Mouse (Mus musculus) midbrain, postnatal 0 days (tissue): ENCODE measurements around the gene Kcnd3. TPM values are rescaled to one million over a fixed set of nuclear protein-coding genes. Genes with fewer than 3 reads are reported as not detected.

Experiments
- ATAC-seq: fragments of 200-750 bp; cut with Nextera tagmentation; 2 replicates; pipeline ENCODE4 v1.8.0; 2017; ENCODE audit warnings: moderate number of reproducible peaks, mild to moderate bottlenecking, moderate TSS enrichment, moderate library complexity; ENCODE audit not compliant: low FRiP score
- DNase-seq: peaks from one replicate; pipeline ENCODE4 v3.0.0-alpha.2; 2015; ENCODE audit warnings: low spot score
- H3K27ac ChIP-seq: fragments of 300-500 bp; sonication (generic); 2 replicates; pipeline ENCODE4 v1.5.1; 2014; ENCODE audit warnings: low read depth, mild to moderate bottlenecking, low read length, mixed read lengths
- H3K27me3 ChIP-seq: fragments of 300-500 bp; sonication (generic); 2 replicates; pipeline ENCODE4 v1.6.1; 2014; ENCODE audit warnings: low read length, control low read depth, mixed read lengths; ENCODE audit not compliant: insufficient read depth
- H3K36me3 ChIP-seq: fragments of 300-500 bp; sonication (generic); 2 replicates; pipeline ENCODE4 v1.6.1; 2014; ENCODE audit warnings: low read length, control low read depth, mixed read lengths; ENCODE audit not compliant: insufficient read depth
- H3K4me1 ChIP-seq: fragments of 300-500 bp; sonication (generic); 2 replicates; pipeline ENCODE4 v1.6.1; 2014; ENCODE audit warnings: mild to moderate bottlenecking, control low read depth, antibody characterized with exemption, low read length, mixed read lengths; ENCODE audit not compliant: insufficient read depth
- H3K4me2 ChIP-seq: fragments of 300-500 bp; sonication (generic); 2 replicates; pipeline ENCODE4 v1.6.1; 2014; ENCODE audit warnings: low read depth, mild to moderate bottlenecking, low read length, mixed read lengths; ENCODE audit not compliant: poor library complexity, severe bottlenecking
- H3K4me3 ChIP-seq: fragments of 300-500 bp; sonication (generic); 2 replicates; pipeline ENCODE4 v1.5.1; 2014; ENCODE audit warnings: low read depth, mild to moderate bottlenecking, low read length, moderate library complexity
- H3K9ac ChIP-seq: fragments of 300-500 bp; sonication (generic); replicated peaks from 2 replicates; pipeline ENCODE4 v1.6.1; 2014; ENCODE audit warnings: mild to moderate bottlenecking, low read length, moderate library complexity, mixed read lengths; ENCODE audit not compliant: poor library complexity, severe bottlenecking
- H3K9me3 ChIP-seq: fragments of 300-500 bp; sonication (generic); 2 replicates; pipeline ENCODE4 v1.6.1; 2016; ENCODE audit warnings: low read length, control low read depth
- CTCF ChIP-seq: IDR thresholded peaks from 2 replicates; pipeline ENCODE4 v1.5.1; 2016; ENCODE audit warnings: antibody characterized with exemption, mild to moderate bottlenecking
- WGBS: fragments of 180-500 bp; shearing (Covaris S2); extraction: QIAGEN DNeasy Blood & Tissue Kit; methylation state at CpG from one replicate; pipeline ENCODE4 v1.1.7; 2014; 5-methylcytosine and 5-hydroxymethylcytosine counted together
- polyA plus RNA-seq: library from polyadenylated mRNA; unstranded; fragments of >200 nt; fragmentation: Nextera tagmentation; extraction: Ambion mirVana; gene quantifications from 2 replicates; pipeline ENCODE4 v1.2.1, GENCODE M21; 2015
- total RNA-seq: library from RNA; depleted of rRNA; stranded (reverse); fragments of >200 nt; gene quantifications from 2 replicates; pipeline ENCODE4 v1.2.3, GENCODE M21; 2014

The Kcnd3 gene
- total and polyA plus RNA-seq, 2 experiments from 2014 or later, result 10.6 to 80.5 TPM

DNA sequence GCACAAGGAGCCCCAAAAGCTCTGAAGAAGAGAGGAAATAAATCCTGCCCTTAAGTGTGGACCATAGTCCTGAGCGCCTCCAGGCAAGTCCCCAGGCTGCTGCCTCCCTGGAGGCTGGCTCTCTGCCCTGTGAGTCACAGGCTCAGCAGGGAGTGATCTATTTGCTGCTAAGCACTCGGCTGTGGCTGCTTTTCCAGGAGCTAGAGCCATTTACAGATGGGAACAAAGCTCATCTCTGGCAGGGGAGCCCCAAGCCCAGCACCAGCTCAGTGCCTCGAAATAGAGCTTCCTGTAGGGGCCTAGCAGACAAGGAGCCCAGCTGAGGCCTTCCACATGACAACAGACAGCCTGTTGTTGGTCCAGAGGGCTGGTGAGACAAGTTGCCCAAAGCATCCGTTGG, 37.5 kb downstream of the Kcnd3 start:
- Histone ChIP-seq H3K9me3 (no peaks in the 10 kb centered on the region), H3K4me3 (no peak overlapping the region), H3K4me1 (peaks cover 7% of the 10 kb centered on the region; the same call in 1 of the 2 replicates), H3K27ac (0 out of 2 replicates have a peak overlapping the region, but pooled peaks have one; percentile 26), H3K9ac (no peak overlapping the region), H3K27me3 (no peaks in the 10 kb centered on the region), H3K36me3 (no peaks in the 10 kb centered on the region), H3K4me2 (no peak overlapping the region)
- no peak for TF ChIP-seq CTCF
- peak; percentile 64 for DNase-seq
- ATAC-seq, result no peak
- 28% methylated on average over 4 of the region's 4 CpGs for WGBS

DNA sequence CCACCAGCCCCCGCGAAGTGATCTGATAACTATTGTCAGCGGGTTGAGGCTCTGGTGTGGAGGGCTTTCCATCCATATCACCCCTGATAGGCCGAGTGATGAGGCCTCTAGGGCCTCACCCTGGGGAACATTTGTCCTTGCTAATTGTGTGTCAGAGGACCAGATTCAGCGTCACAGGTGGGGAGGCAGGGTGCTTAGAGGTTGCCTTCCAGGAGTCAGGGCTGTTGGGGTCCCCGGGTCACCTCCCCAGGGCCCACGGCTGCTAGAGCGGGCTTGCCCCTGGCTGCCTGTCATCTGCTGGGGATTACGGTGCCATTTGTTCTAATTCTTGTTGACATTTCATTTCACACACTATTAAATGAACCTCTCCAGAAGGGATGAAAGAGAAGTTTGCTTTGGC, 42.8 kb downstream of the Kcnd3 start:
- Histone ChIP-seq H3K9ac (no peak overlapping the region), H3K9me3 (no peaks in the 10 kb centered on the region), H3K27me3 (no peaks in the 10 kb centered on the region), H3K36me3 (no peaks in the 10 kb centered on the region), H3K4me3 (no peak overlapping the region), H3K4me2 (no peak overlapping the region), H3K4me1 (peaks cover 3% of the 10 kb centered on the region; the same call in 1 of the 2 replicates), H3K27ac (no peak overlapping the region)
- TF ChIP-seq CTCF, result no peak
- no peak for ATAC-seq
- DNase-seq, result no peak
- 59% methylated on average over 9 of the region's 9 CpGs for WGBS

DNA sequence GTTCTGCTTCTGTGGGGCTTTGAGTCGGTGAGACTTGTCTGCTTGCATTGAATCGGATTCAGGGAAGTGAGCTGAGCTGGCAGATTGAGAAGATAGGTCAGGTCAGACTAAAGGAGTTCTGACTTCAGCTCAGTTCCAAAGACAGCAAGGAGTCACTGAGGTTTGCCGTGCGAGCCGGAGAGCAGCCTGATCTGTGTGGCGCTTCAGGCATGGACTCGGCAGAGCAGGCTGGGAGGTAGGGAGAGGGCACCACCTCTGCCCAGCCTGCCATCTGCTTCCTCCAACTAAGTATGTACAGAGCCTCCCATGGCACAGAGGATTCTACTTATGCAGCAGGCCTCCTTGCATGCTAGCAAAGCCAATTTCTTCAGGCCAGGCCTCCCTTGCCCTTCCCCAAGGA, 44.1 kb downstream of the Kcnd3 start:
- WGBS, result 68% methylated on average over 7 of the region's 7 CpGs
- Histone ChIP-seq H3K36me3 (no peaks in the 10 kb centered on the region), H3K4me1 (peaks cover 3% of the 10 kb centered on the region; the same call in 1 of the 2 replicates), H3K27me3 (no peaks in the 10 kb centered on the region), H3K9ac (no peak overlapping the region), H3K4me2 (no peak overlapping the region), H3K9me3 (no peaks in the 10 kb centered on the region), H3K4me3 (no peak overlapping the region), H3K27ac (no peak overlapping the region)
- DNase-seq, result no peak
- no peak for TF ChIP-seq CTCF
- no peak for ATAC-seq

DNA sequence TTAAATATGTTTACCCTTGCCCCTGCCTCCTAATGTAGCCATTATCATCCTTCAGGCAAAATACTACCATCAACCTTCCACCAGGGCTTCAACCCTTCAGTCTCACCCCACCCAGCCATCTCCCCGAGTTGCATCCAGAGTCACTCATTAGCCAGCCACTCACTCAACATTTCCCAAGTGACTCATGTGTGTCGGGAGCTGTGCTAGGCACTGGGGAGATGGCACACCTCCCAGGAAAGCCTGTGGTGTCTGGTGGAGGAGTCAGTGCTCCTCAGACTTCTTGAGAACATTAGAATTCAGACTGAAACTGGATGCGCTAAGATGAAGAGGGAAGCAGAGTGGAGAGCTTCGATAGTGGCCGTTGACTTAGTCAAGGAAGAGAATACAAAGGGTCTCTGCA, 44.8 kb downstream of the Kcnd3 start:
- Histone ChIP-seq H3K9ac (no peak overlapping the region), H3K27ac (no peak overlapping the region), H3K4me2 (no peak overlapping the region), H3K9me3 (no peaks in the 10 kb centered on the region), H3K36me3 (no peaks in the 10 kb centered on the region), H3K4me3 (no peak overlapping the region), H3K4me1 (peaks cover 3% of the 10 kb centered on the region; the same call in 1 of the 2 replicates), H3K27me3 (no peaks in the 10 kb centered on the region)
- no peak for TF ChIP-seq CTCF
- no peak for ATAC-seq
- WGBS, result 90% methylated on average over 5 of the region's 5 CpGs
- no peak for DNase-seq

DNA sequence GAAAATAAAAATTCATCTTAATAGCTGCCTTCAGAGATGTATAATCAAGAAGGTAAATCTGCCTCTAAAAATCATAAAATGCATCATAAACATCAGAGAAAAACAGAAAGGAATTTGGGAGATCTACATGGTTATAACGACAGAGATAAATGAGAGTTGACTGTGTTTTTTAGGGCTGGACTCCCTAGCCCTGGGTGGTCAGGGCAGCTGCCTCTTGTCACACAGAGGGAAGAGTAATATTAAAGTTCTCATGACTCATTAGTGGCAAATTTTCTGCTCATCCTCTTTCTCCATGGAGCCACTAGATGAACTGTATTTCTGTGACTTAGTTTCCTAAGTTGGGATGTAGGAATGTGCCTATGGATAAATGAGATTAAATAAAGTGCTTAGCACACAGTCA, 48.9 kb downstream of the Kcnd3 start:
- no peaks in the 10 kb centered on the region for H3K9me3 ChIP-seq
- no peaks in the 10 kb centered on the region for H3K27me3 ChIP-seq
- no peak overlapping the region for H3K4me3 ChIP-seq
- WGBS, result 88% methylated on average over 1 of the region's 1 CpGs
- H3K36me3 ChIP-seq, result no peaks in the 10 kb centered on the region
- H3K4me1 ChIP-seq, result peaks cover 3% of the 10 kb centered on the region; the same call in 1 of the 2 replicates
- H3K27ac ChIP-seq, result no peak overlapping the region
- no peak for ATAC-seq
- TF ChIP-seq CTCF, result no peak
- no peak overlapping the region for H3K4me2 ChIP-seq
- no peak for DNase-seq
- H3K9ac ChIP-seq, result no peak overlapping the region

DNA sequence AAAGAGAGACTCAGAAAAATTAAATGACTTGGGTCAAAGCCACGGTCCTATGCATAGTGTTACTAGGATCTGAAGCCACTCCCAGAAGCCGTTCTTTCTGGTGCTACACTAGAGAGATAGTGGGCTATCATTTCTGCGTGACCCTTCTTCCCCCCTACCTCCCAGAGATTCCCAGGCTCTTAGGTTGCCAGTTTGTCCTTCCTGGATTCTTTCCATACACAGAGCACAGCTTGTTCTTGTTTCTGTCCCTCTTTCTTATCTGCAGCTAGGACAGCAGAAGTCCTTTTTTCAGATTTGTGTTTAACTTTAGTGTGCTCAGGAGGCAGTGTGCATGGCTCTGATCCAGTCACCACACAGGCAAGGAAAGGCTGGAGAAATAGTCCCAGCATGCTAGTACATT, 52.1 kb downstream of the Kcnd3 start:
- no peaks in the 10 kb centered on the region for H3K36me3 ChIP-seq
- ATAC-seq (no peak), DNase-seq (no peak)
- no peak overlapping the region for H3K27ac ChIP-seq
- no peak for TF ChIP-seq CTCF
- H3K9ac ChIP-seq, result no peak overlapping the region
- no peak overlapping the region for H3K4me3 ChIP-seq
- H3K4me1 ChIP-seq, result peaks cover 3% of the 10 kb centered on the region; the same call in 1 of the 2 replicates
- WGBS, result 90% methylated on average over 3 of the region's 3 CpGs
- H3K9me3 ChIP-seq, result no peaks in the 10 kb centered on the region
- no peak overlapping the region for H3K4me2 ChIP-seq
- no peaks in the 10 kb centered on the region for H3K27me3 ChIP-seq
